Mouse (Mus musculus) megakaryocyte, embryonic 14.5 days (primary cell): ENCODE data around the gene Mocs1.

Source experiments
- FLI1 ChIP-seq: IDR thresholded peaks from 2 replicates; pipeline ENCODE4 v1.6.1; 2012; ENCODE audit warnings: low read length, inconsistent platforms, mixed read lengths
- GATA1 ChIP-seq: IDR thresholded peaks from 3 replicates; pipeline ENCODE4 v1.6.1; 2012; ENCODE audit warnings: mixed read lengths, low read length, inconsistent platforms, borderline replicate concordance

DNA sequence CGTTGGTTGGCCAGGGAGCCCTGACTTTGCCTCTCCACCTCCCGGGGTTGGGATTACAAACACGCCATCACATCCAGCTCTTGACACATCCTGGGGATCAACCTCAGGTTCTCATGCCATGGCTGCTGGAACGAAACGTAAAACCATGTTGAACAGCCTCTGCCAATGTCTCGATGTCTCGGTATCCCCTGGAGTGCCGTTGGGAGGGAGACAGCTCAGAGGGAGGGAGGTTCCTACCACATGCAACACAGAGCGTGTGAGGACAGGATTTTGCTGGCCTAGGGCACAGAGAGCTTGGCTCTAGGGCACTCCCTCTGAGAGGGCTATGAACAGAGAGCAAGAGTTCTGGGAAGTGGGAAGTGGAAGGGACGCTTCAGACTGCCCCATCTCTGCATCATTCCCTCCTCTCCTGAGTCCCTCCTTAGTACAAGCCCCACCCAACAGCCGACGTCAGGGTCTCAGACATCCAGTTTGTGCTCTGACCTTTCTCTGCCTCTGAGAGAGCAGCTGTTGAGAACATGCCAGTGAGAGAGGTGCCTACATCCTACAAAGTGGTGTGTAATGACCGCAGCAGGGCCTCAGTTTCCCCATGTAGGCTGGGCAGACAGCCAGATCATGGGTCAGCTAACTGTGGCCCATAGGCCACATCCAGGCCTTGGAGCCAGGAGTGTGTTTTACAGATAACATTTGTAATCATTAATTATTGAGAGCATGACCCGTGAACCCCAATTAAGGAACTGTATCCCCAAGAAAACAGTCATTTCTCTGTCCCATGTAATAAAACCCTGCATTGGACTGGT is 12.4 kb downstream of the Mocs1 start:
- TF ChIP-seq FLI1 (no peak), GATA1 (no peak)
